Mouse (Mus musculus): ENCODE data around the gene Dnah2. TPM values are rescaled to one million over a fixed set of nuclear protein-coding genes. Genes with fewer than 3 reads are reported as not detected.
"Not testable (repeated sequence)": the region's sequence is repeated elsewhere in the genome, so short reads cannot be mapped to it uniquely, and the experiment has no call there.

Gene Dnah2
- polyA plus RNA-seq, 1 experiment from 2014 or later, result 1.3 TPM

GRCm38 (mm10) chr11:69541741-69542140 is 7.2 kb downstream of the Dnah2 start:
- 72% methylated on average over 2 of the region's 3 CpGs for WGBS
- not testable (repeated sequence) for DNase-seq (ENCODE audit: low spot score); H3K27ac ChIP-seq; H3K36me3 ChIP-seq; H3K9me3 ChIP-seq (replicated peaks); H3K27me3 ChIP-seq (ENCODE audit: low read depth, poor library complexity, severe bottlenecking); H3K4me3 ChIP-seq
- H3K4me1 ChIP-seq, result peaks cover 54% of the 10 kb centered on the region

- no peaks in the 10 kb centered on the region for H3K9me3 ChIP-seq (replicated peaks)
- DNase-seq (ENCODE audit: low spot score), result no peak
- 91% methylated on average over 2 of the region's 2 CpGs for WGBS
These were observed 8.2 kb downstream of the Dnah2 start for GRCm38 (mm10) chr11:69540700-69541099.

GRCm38 (mm10) chr11:69534990-69535389 is 13.9 kb downstream of the Dnah2 start:
- no peak overlapping the region for H3K4me3 ChIP-seq
- no peaks in the 10 kb centered on the region for H3K36me3 ChIP-seq
- H3K27me3 ChIP-seq (ENCODE audit: low read depth, poor library complexity, severe bottlenecking), result no peaks in the 10 kb centered on the region
- H3K9me3 ChIP-seq (replicated peaks), result no peaks in the 10 kb centered on the region
- H3K27ac ChIP-seq, result no peak overlapping the region
- WGBS, result 78% methylated on average over 1 of the region's 1 CpGs
- peaks cover 43% of the 10 kb centered on the region for H3K4me1 ChIP-seq
- no peak for DNase-seq (ENCODE audit: low spot score)

More at GRCm38 (mm10) chr11:69540700-69541099, 8.2 kb downstream of the Dnah2 start:
- Histone ChIP-seq H3K4me1 (peaks cover 54% of the 10 kb centered on the region), H3K27me3 (ENCODE audit: low read depth, poor library complexity, severe bottlenecking) (no peaks in the 10 kb centered on the region), H3K27ac (no peak overlapping the region), H3K36me3 (no peaks in the 10 kb centered on the region), H3K4me3 (no peak overlapping the region)

- no peak overlapping the region for H3K27ac ChIP-seq
- WGBS, result 86% methylated on average over 7 of the region's 7 CpGs
These were observed 16.3 kb downstream of the Dnah2 start for GRCm38 (mm10) chr11:69532480-69533150.

GRCm38 (mm10) chr11:69530755-69531154 is 18.2 kb downstream of the Dnah2 start:
- DNase-seq (ENCODE audit: low spot score); H3K27ac ChIP-seq; H3K4me3 ChIP-seq; H3K27me3 ChIP-seq (ENCODE audit: low read depth, poor library complexity, severe bottlenecking); H3K36me3 ChIP-seq; H3K9me3 ChIP-seq (replicated peaks): not testable (repeated sequence)
- 91% methylated on average over 6 of the region's 6 CpGs for WGBS
- H3K4me1 ChIP-seq, result peaks cover 18% of the 10 kb centered on the region

More at GRCm38 (mm10) chr11:69532480-69533150, 16.3 kb downstream of the Dnah2 start:
- Histone ChIP-seq H3K27me3 (ENCODE audit: low read depth, poor library complexity, severe bottlenecking) (peaks cover 5% of the 10 kb centered on the region; the same call in 1 of the 2 replicates), H3K4me1 (peaks cover 25% of the 10 kb centered on the region), H3K4me3 (no peak overlapping the region), H3K36me3 (no peaks in the 10 kb centered on the region), H3K9me3 (replicated peaks) (no peaks in the 10 kb centered on the region)
- DNase-seq (ENCODE audit: low spot score), result no peak

- H3K4me1 ChIP-seq, result peaks cover 15% of the 10 kb centered on the region
- H3K27me3 ChIP-seq (ENCODE audit: low read depth, poor library complexity, severe bottlenecking); H3K4me3 ChIP-seq; DNase-seq (ENCODE audit: low spot score); H3K36me3 ChIP-seq; H3K9me3 ChIP-seq (replicated peaks); H3K27ac ChIP-seq: not testable (repeated sequence)
- WGBS, result 90% methylated on average over 3 of the region's 3 CpGs
These were observed 18.6 kb downstream of the Dnah2 start for GRCm38 (mm10) chr11:69530281-69530680.

GRCm38 (mm10) chr11:69528031-69528390 is 20.9 kb downstream of the Dnah2 start:
- peaks cover 15% of the 10 kb centered on the region for H3K4me1 ChIP-seq
- H3K36me3 ChIP-seq, result no peaks in the 10 kb centered on the region
- no peak overlapping the region for H3K4me3 ChIP-seq
- DNase-seq (ENCODE audit: low spot score), result no peak
- 85% methylated on average over 4 of the region's 4 CpGs for WGBS
- peaks cover 5% of the 10 kb centered on the region; the same call in 1 of the 2 replicates for H3K27me3 ChIP-seq (ENCODE audit: low read depth, poor library complexity, severe bottlenecking)
- H3K27ac ChIP-seq, result peak overlapping the region; percentile 88
- no peaks in the 10 kb centered on the region for H3K9me3 ChIP-seq (replicated peaks)

- DNase-seq (ENCODE audit: low spot score), result peak; percentile 68
- H3K4me3 ChIP-seq, result peak overlapping the region; percentile 49
- H3K27ac ChIP-seq, result peak overlapping the region; percentile 88
- no peaks in the 10 kb centered on the region for H3K9me3 ChIP-seq (replicated peaks)
- H3K36me3 ChIP-seq, result no peaks in the 10 kb centered on the region
- peaks cover 5% of the 10 kb centered on the region; the same call in 1 of the 2 replicates for H3K27me3 ChIP-seq (ENCODE audit: low read depth, poor library complexity, severe bottlenecking)
- WGBS, result 10% methylated on average over 30 of the region's 30 CpGs
- peaks cover 15% of the 10 kb centered on the region for H3K4me1 ChIP-seq
These were observed 21.5 kb downstream of the Dnah2 start for GRCm38 (mm10) chr11:69527098-69528030.

GRCm38 (mm10) chr11:69526631-69527030 is 22.3 kb downstream of the Dnah2 start:
- H3K4me3 ChIP-seq, result peak overlapping the region; percentile 49
- H3K4me1 ChIP-seq, result peaks cover 15% of the 10 kb centered on the region
- 42% methylated on average over 4 of the region's 4 CpGs for WGBS
- H3K9me3 ChIP-seq (replicated peaks), result no peaks in the 10 kb centered on the region
- no peak for DNase-seq (ENCODE audit: low spot score)
- H3K27ac ChIP-seq, result peak overlapping the region; percentile 88
- no peaks in the 10 kb centered on the region for H3K36me3 ChIP-seq
- H3K27me3 ChIP-seq (ENCODE audit: low read depth, poor library complexity, severe bottlenecking), result peaks cover 5% of the 10 kb centered on the region; the same call in 1 of the 2 replicates

GRCm38 (mm10) chr11:69525661-69526060 is 23.2 kb downstream of the Dnah2 start:
- Histone ChIP-seq H3K36me3 (no peaks in the 10 kb centered on the region), H3K27me3 (ENCODE audit: low read depth, poor library complexity, severe bottlenecking) (peaks cover 5% of the 10 kb centered on the region; the same call in 1 of the 2 replicates), H3K4me1 (peaks cover 18% of the 10 kb centered on the region), H3K9me3 (replicated peaks) (no peaks in the 10 kb centered on the region), H3K4me3 (no peak overlapping the region), H3K27ac (no peak overlapping the region)
- no peak for DNase-seq (ENCODE audit: low spot score)
- WGBS, result 89% methylated on average over 9 of the region's 9 CpGs

- Histone ChIP-seq H3K9me3 (replicated peaks) (no peaks in the 10 kb centered on the region), H3K27me3 (ENCODE audit: low read depth, poor library complexity, severe bottlenecking) (0 out of 2 replicates have a peak, but pooled peaks cover 5% of the 10 kb centered on the region), H3K36me3 (no peaks in the 10 kb centered on the region), H3K4me1 (peaks cover 25% of the 10 kb centered on the region), H3K4me3 (no peak overlapping the region), H3K27ac (no peak overlapping the region)
- WGBS, result 91% methylated on average over 4 of the region's 4 CpGs
- no peak for DNase-seq (ENCODE audit: low spot score)
These were observed 25.3 kb downstream of the Dnah2 start for GRCm38 (mm10) chr11:69523651-69524050.

- H3K27ac ChIP-seq, result no peak overlapping the region
- H3K4me3 ChIP-seq, result no peak overlapping the region
- H3K27me3 ChIP-seq (ENCODE audit: low read depth, poor library complexity, severe bottlenecking), result no peaks in the 10 kb centered on the region
- H3K4me1 ChIP-seq, result peaks cover 14% of the 10 kb centered on the region; the same call in 1 of the 2 replicates
- WGBS, result 85% methylated on average over 9 of the region's 9 CpGs
- H3K9me3 ChIP-seq (replicated peaks), result no peaks in the 10 kb centered on the region
- H3K36me3 ChIP-seq, result no peaks in the 10 kb centered on the region
- no peak for DNase-seq (ENCODE audit: low spot score)
These were observed 27.3 kb downstream of the Dnah2 start for GRCm38 (mm10) chr11:69521526-69522149.

Measured in limb, embryonic 10.5 days (tissue).